Comparison of ENCODE assay signal across 10 mouse cellular contexts in the genomic region with DNA sequence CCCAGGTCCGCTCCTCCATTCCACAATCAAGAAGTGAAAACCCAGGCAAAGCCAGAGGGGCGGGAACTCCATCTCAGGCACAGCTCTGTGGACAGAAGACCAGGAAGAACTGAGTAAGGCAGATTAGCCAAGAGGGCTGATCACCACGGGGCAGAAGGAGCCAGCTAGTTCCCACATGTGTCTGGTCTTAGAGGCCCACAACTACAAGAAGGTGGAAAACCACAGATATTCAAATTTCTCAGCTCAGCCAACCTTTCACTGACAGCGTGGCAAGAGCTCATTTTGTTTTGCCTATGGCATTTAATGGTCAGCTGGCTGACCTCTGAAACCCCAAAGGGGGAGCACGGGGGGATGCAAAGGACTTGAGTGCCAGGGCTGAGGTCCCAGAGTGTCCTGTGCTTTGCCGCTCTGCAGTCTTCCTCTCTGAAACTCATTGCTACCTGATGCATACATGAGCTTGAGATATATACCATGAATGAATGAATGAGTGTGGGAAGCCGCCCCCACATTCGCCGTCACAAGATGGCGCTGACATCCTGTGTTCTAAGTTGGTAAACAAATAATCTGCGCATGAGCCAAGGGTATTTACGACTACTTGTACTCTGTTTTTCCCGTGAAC. TPM values are rescaled to one million over a fixed set of nuclear protein-coding genes. Genes with fewer than 3 reads are reported as not detected.
DNase-seq lines count a peak whose midpoint lies in the region; ATAC-seq lines count a peak whose summit lies in the region.
"Had no signal": no experiment of that assay in that cellular context is flagged by ENCODE, and none has a peak within 500 bp of the region (broad histone marks: within the 10 kb centered on the region; RNA-seq: fewer than 3 reads in every experiment).

No protein-coding gene starts in this region.

- H3K4me2 ChIP-seq in heart, embryonic 15.5 days: peak overlapping the region; percentile 36; the same call in 1 of the 2 replicates
- H3K4me2 ChIP-seq in hindbrain, embryonic 14.5 days (replicated peaks): peak overlapping the region; percentile 29
- H3K4me2 ChIP-seq in midbrain, embryonic 11.5 days: no peak overlapping the region

- no peak for ATAC-seq in heart, embryonic 15.5 days (replicated peaks; ENCODE audit: insufficient number of reproducible peaks, insufficient read depth, low FRiP score, low read depth)
- peak; percentile 51; the same call in 1 of the 2 replicates for ATAC-seq in hindbrain, embryonic 14.5 days (ENCODE audit: low FRiP score)
- ATAC-seq in midbrain, embryonic 11.5 days (ENCODE audit: low FRiP score): no peak

- 54% methylated on average over 12 of the region's 13 CpGs for whole genome bisulfite sequencing in heart, embryonic 15.5 days
- 63% methylated on average over 11 of the region's 13 CpGs for WGBS in hindbrain, embryonic 14.5 days
- 65% methylated on average over 10 of the region's 13 CpGs for WGBS in midbrain, embryonic 11.5 days

- H3K4me3 ChIP-seq in heart, embryonic 15.5 days: 0 out of 2 replicates have a peak overlapping the region, but pooled peaks have one; percentile 5
- no peak overlapping the region for H3K4me3 ChIP-seq in hindbrain, embryonic 14.5 days (replicated peaks; ENCODE audit: low read length)
- no peak overlapping the region for H3K4me3 ChIP-seq in midbrain, embryonic 11.5 days (ENCODE audit: low read depth, low read length)
- H3K4me3 ChIP-seq: megakaryocyte, embryonic 14.5 days had no signal

- no peak overlapping the region for H3K9ac ChIP-seq in heart, embryonic 15.5 days
- no peak overlapping the region for H3K9ac ChIP-seq in hindbrain, embryonic 14.5 days
- no peak overlapping the region for H3K9ac ChIP-seq in midbrain, embryonic 11.5 days (ENCODE audit: low read length)

- no peak overlapping the region for H3K27ac ChIP-seq in heart, embryonic 15.5 days
- H3K27ac ChIP-seq in hindbrain, embryonic 14.5 days: no peak overlapping the region
- no peak overlapping the region for H3K27ac ChIP-seq in midbrain, embryonic 11.5 days (ENCODE audit: low read depth, low read length)

- H3K36me3 ChIP-seq in heart, embryonic 15.5 days: 0 out of 2 replicates have a peak, but pooled peaks cover 4% of the 10 kb centered on the region
- no peaks in the 10 kb centered on the region for H3K36me3 ChIP-seq in hindbrain, embryonic 14.5 days (replicated peaks; ENCODE audit: control insufficient read depth, insufficient read depth)
- H3K36me3 ChIP-seq in midbrain, embryonic 11.5 days (ENCODE audit: control insufficient read depth, insufficient read depth, low read length): no peaks in the 10 kb centered on the region

- no peaks in the 10 kb centered on the region for H3K4me1 ChIP-seq in heart, embryonic 15.5 days (replicated peaks)
- no peaks in the 10 kb centered on the region for H3K4me1 ChIP-seq in hindbrain, embryonic 14.5 days (replicated peaks; ENCODE audit: control insufficient read depth, insufficient read depth, low read length)
- H3K4me1 ChIP-seq in midbrain, embryonic 11.5 days (ENCODE audit: control insufficient read depth, insufficient read depth, low read length): no peaks in the 10 kb centered on the region

- no peaks in the 10 kb centered on the region for H3K27me3 ChIP-seq in heart, embryonic 15.5 days
- H3K27me3 ChIP-seq in hindbrain, embryonic 14.5 days (ENCODE audit: control insufficient read depth, insufficient read depth, low read length): no peaks in the 10 kb centered on the region
- no peaks in the 10 kb centered on the region for H3K27me3 ChIP-seq in midbrain, embryonic 11.5 days (ENCODE audit: control insufficient read depth, insufficient read depth, low read length)
- H3K27me3 ChIP-seq: megakaryocyte, embryonic 14.5 days had no signal

- intact Hi-C loops in heart, postnatal 36 days (cut with DNase I): no loop called here
- intact Hi-C loops in left cerebral cortex, postnatal 36 days (cut with DNase I): no loop called here

- H3K9me3 ChIP-seq in heart, embryonic 15.5 days (replicated peaks): 0 out of 2 replicates have a peak, but pooled peaks cover 4% of the 10 kb centered on the region
- peaks cover 9% of the 10 kb centered on the region; the same call in 1 of the 2 replicates for H3K9me3 ChIP-seq in hindbrain, embryonic 14.5 days (ENCODE audit: control insufficient read depth, low read length)
- H3K9me3 ChIP-seq in midbrain, embryonic 11.5 days (ENCODE audit: control insufficient read depth, low read length): no peaks in the 10 kb centered on the region

- no peak for DNase-seq in heart, postnatal 36 days
- DNase-seq in ZHBTc4 (ENCODE audit: low read depth, low spot score): peak; percentile 39
- DNase-seq in hindbrain, embryonic 14.5 days (ENCODE audit: low spot score): no peak
- DNase-seq in midbrain, embryonic 11.5 days (ENCODE audit: low spot score, missing footprints): peak; percentile 83
- no peak for DNase-seq in left cerebral cortex, postnatal 36 days (ENCODE audit: low spot score in 2 of 2)
- DNase-seq in ovary, postnatal 14 days (ENCODE audit: low spot score): no peak
- DNase-seq in frontal cortex, postnatal 14 days (ENCODE audit: low spot score in 2 of 2): no peak

RNA-seq across cellular contexts. Expression of a gene that starts 17.7 kb away (rescaled TPM):
- polyA plus RNA-seq in heart, embryonic 15.5 days (2015; fragmentation: Nextera tagmentation; extraction: Ambion mirVana): 7.6 and 18.4 TPM in 2 replicates
- 1 to 10 TPM; 4.7 to 5.2 TPM for total RNA-seq in heart, postnatal 36 days (2021)
- polyA plus RNA-seq in hindbrain, embryonic 14.5 days (2014; fragmentation: Nextera tagmentation; extraction: Ambion mirVana): 6.9 and 7.9 TPM in 2 replicates
- polyA plus RNA-seq in midbrain, embryonic 11.5 days (2014; fragmentation: Nextera tagmentation; extraction: Ambion mirVana): 7.4 and 10.3 TPM in 2 replicates
- total RNA-seq in left cerebral cortex, postnatal 36 days (2021): 1 to 10 TPM; 7.5 to 9.2 TPM

RNA-seq across cellular contexts. Expression of a gene that starts 31.9 kb away (rescaled TPM):
- 0.42 TPM in 1 of 2 replicates, not detected in the other for polyA plus RNA-seq in heart, embryonic 15.5 days (2015; fragmentation: Nextera tagmentation; extraction: Ambion mirVana)
- not detected for total RNA-seq in heart, postnatal 36 days (2021)
- not detected in 2 replicates for polyA plus RNA-seq in hindbrain, embryonic 14.5 days (2014; fragmentation: Nextera tagmentation; extraction: Ambion mirVana)
- polyA plus RNA-seq in midbrain, embryonic 11.5 days (2014; fragmentation: Nextera tagmentation; extraction: Ambion mirVana): 0.23 TPM in 1 of 2 replicates, not detected in the other
- not detected for total RNA-seq in left cerebral cortex, postnatal 36 days (2021)
- total RNA-seq: adrenal gland, postnatal 4 days had no signal

RNA-seq across cellular contexts. Expression of a gene that starts 48.1 kb away (rescaled TPM):
- 19.1 and 19.2 TPM in 2 replicates for polyA plus RNA-seq in heart, embryonic 15.5 days (2015; fragmentation: Nextera tagmentation; extraction: Ambion mirVana)
- 10 to 100 TPM; 10.1 to 10.5 TPM for total RNA-seq in heart, postnatal 36 days (2021)
- polyA plus RNA-seq in hindbrain, embryonic 14.5 days (2014; fragmentation: Nextera tagmentation; extraction: Ambion mirVana): 50.3 and 53.0 TPM in 2 replicates
- 51.7 and 56.5 TPM in 2 replicates for polyA plus RNA-seq in midbrain, embryonic 11.5 days (2014; fragmentation: Nextera tagmentation; extraction: Ambion mirVana)
- total RNA-seq in left cerebral cortex, postnatal 36 days (2021): 10 to 100 TPM; 71.0 to 72.1 TPM

RNA-seq across cellular contexts. Expression of a gene that starts 48.2 kb away (rescaled TPM):
- polyA plus RNA-seq in heart, embryonic 15.5 days (2015; fragmentation: Nextera tagmentation; extraction: Ambion mirVana): 60.1 and 64.3 TPM in 2 replicates
- total RNA-seq in heart, postnatal 36 days (2021): 10 to 100 TPM; 17.7 to 18.7 TPM
- 96.8 and 109 TPM in 2 replicates for polyA plus RNA-seq in hindbrain, embryonic 14.5 days (2014; fragmentation: Nextera tagmentation; extraction: Ambion mirVana)
- 150 and 153 TPM in 2 replicates for polyA plus RNA-seq in midbrain, embryonic 11.5 days (2014; fragmentation: Nextera tagmentation; extraction: Ambion mirVana)
- 10 to 100 TPM; 25.8 to 27.8 TPM for total RNA-seq in left cerebral cortex, postnatal 36 days (2021)

Comparison
In these comparisons a context has a peak if more than half of its experiments do, and no peak if none do; other contexts are left out.
1. DNase-seq: peak in ZHBTc4 (single experiment) and midbrain, embryonic 11.5 days (single experiment); none in heart, postnatal 36 days (0 of 2), hindbrain, embryonic 14.5 days (single experiment), left cerebral cortex, postnatal 36 days (0 of 2), ovary, postnatal 14 days (single experiment) and frontal cortex, postnatal 14 days (0 of 2).